Mouse (Mus musculus): ENCODE data around the gene Card6. TPM values are rescaled to one million over a fixed set of nuclear protein-coding genes. Genes with fewer than 3 reads are reported as not detected.

Gene Card6
- 1.1 and 1.4 TPM in 2 replicates for polyA plus RNA-seq (2012; rRNA removed)

DNA sequence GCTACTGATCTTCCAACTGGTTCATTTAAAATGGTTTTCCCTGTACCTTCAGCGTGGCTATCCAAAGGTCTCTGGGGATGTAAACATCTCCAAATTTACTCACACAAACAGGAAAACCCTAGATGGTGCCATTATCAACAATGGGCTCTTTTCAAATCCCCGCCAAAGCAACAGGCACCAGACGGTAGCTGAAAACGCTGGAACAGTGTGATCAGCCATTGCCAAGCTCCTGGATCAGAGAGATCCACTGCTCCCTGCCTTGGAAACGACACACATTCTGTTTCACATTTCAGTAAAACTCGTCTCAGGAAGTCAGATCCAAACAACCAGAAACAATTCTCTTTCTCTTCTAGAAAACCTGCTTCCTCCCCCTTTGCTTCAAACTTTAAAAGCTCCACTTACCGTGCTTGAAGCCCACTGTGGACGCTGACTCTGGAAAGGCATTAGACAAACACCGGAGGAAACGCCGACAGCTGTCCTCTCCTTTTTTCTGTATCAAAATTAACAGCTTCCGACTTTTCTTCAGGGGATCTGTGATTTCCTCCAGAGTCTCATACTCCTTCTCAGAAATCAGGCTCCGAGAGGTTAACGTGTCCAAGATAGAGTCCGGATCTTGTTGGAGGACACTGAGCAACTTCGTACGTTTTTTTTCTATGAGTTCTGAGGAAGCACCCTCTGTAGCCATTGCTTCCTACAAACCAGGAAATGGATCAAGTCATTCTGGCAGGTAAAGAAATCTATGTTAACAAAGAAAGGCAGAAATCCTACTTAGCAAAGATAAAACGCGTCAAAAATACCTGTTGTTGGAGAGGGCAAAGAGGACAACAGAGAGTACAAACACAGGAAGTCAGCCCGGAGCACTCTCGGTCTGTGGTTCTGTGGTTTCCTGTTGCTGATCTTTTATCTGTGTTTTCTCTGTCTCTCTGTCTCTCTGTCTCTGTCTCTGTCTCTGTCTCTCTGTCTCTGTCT lies at the start of gene Card6:
Card6 (minus strand) TSS at position 854 of the 969 bp plus-strand sequence.
- no peak for TF ChIP-seq POLR2A (IDR thresholded peaks at IDR 0.05; ENCODE audit: low read depth, low read length)
- no peak for TF ChIP-seq CTCF (IDR thresholded peaks at IDR 0.05; ENCODE audit: extremely low read depth, insufficient read length, insufficient replicate concordance, low read depth, low read length)
- Histone ChIP-seq H3K36me3 (ENCODE audit: control insufficient read depth, insufficient read depth, low read length) (peaks cover 9% of the 10 kb centered on the region), H3K27ac (ENCODE audit: insufficient read depth, low read depth, low read length) (peak within 1 kb of the TSS; percentile 87), H3K27me3 (ENCODE audit: control insufficient read depth, insufficient read depth, low read length) (no peaks in the 10 kb centered on the region), H3K4me3 (ENCODE audit: low read depth, low read length) (peak within 1 kb of the TSS; percentile 70), H3K4me1 (ENCODE audit: control insufficient read depth, insufficient read depth, insufficient read length, low read length) (no peaks in the 10 kb centered on the region)
- 39% methylated on average over 21 of the region's 21 CpGs for WGBS

DNA sequence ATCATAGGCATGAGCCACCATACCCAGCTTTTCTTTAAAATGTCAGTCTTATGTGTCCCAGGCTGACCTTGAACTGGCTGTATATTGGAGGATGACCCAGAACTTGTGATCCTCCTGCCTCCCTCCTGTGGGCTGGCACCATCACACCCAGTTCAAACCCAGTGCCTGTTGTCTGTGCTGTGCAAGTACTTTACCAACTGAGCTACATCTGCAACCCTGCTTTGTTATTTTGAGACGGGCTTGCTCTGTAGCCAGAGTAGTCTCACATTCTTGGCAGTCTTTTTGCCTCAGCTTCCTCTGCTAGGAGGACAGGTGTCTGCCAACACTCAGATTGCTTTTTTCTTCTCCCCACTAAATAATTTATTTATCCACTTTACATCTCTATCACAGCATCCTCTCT lies 49.0 kb upstream of the Card6 start:
- Histone ChIP-seq H3K4me1 (ENCODE audit: control insufficient read depth, insufficient read depth, insufficient read length, low read length) (peaks cover 4% of the 10 kb centered on the region; the same call in 1 of the 2 replicates), H3K27ac (ENCODE audit: insufficient read depth, low read depth, low read length) (no peak overlapping the region), H3K27me3 (ENCODE audit: control insufficient read depth, insufficient read depth, low read length) (no peaks in the 10 kb centered on the region), H3K36me3 (ENCODE audit: control insufficient read depth, insufficient read depth, low read length) (peaks cover 3% of the 10 kb centered on the region; the same call in 1 of the 2 replicates), H3K4me3 (ENCODE audit: low read depth, low read length) (no peak overlapping the region)
- WGBS = 64% methylated on average over 1 of the region's 1 CpGs
- TF ChIP-seq CTCF (IDR thresholded peaks at IDR 0.05; ENCODE audit: extremely low read depth, insufficient read length, insufficient replicate concordance, low read depth, low read length) = no peak
- no peak for TF ChIP-seq POLR2A (IDR thresholded peaks at IDR 0.05; ENCODE audit: low read depth, low read length)

DNA sequence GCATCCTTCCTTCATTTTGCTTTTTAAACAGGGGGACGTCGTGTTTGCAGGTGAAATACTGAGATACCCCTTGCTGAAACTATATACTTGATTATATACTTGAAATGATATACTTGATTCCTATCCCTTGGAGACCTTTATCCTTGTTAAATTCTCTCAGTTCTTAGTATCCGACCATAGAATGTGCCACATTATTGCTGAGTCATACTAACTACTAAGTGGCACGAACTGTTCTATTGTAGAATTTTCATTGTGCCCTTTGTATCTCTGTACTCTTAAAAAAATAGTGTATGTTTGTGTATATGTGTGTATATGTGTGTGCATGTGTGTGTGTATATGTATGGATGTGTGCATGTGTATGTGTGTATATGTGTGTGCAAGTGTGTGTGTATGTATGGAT lies 48.0 kb upstream of the Card6 start:
- Histone ChIP-seq H3K4me3 (ENCODE audit: low read depth, low read length) (no peak overlapping the region), H3K36me3 (ENCODE audit: control insufficient read depth, insufficient read depth, low read length) (0 out of 2 replicates have a peak, but pooled peaks cover 1% of the 10 kb centered on the region), H3K27me3 (ENCODE audit: control insufficient read depth, insufficient read depth, low read length) (no peaks in the 10 kb centered on the region), H3K4me1 (ENCODE audit: control insufficient read depth, insufficient read depth, insufficient read length, low read length) (peaks cover 4% of the 10 kb centered on the region; the same call in 1 of the 2 replicates), H3K27ac (ENCODE audit: insufficient read depth, low read depth, low read length) (no peak overlapping the region)
- 80% methylated on average over 4 of the region's 4 CpGs for WGBS
- TF ChIP-seq POLR2A (IDR thresholded peaks at IDR 0.05; ENCODE audit: low read depth, low read length) (no peak), CTCF (IDR thresholded peaks at IDR 0.05; ENCODE audit: extremely low read depth, insufficient read length, insufficient replicate concordance, low read depth, low read length) (no peak)

DNA sequence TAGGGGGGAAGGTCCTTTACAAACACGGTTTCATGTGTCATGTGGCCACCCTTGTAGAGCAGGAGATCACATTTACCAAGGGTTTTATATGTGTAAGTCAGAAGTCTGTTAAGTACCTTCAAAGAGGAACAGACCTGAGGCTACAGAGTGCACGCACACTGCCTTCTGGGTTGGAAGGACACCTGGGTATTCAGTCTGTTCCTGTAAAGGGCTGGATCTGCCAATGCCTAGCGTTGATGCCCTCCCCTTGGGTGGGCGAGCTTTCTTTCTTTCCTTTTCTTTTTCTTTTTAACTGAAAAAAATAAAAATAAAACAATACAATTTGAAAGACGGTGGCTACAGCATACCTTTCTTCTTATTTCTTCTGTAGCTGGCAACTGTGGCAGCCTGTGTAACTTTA lies 46.8 kb upstream of the Card6 start:
- H3K4me1 ChIP-seq (ENCODE audit: control insufficient read depth, insufficient read depth, insufficient read length, low read length) = peaks cover 6% of the 10 kb centered on the region; the same call in 1 of the 2 replicates
- H3K27ac ChIP-seq (ENCODE audit: insufficient read depth, low read depth, low read length) = no peak overlapping the region
- H3K27me3 ChIP-seq (ENCODE audit: control insufficient read depth, insufficient read depth, low read length) = no peaks in the 10 kb centered on the region
- no peaks in the 10 kb centered on the region for H3K36me3 ChIP-seq (ENCODE audit: control insufficient read depth, insufficient read depth, low read length)
- no peak overlapping the region for H3K4me3 ChIP-seq (ENCODE audit: low read depth, low read length)
- TF ChIP-seq POLR2A (IDR thresholded peaks at IDR 0.05; ENCODE audit: low read depth, low read length) (no peak), CTCF (IDR thresholded peaks at IDR 0.05; ENCODE audit: extremely low read depth, insufficient read length, insufficient replicate concordance, low read depth, low read length) (no peak)
- 63% methylated on average over 5 of the region's 5 CpGs for WGBS

DNA sequence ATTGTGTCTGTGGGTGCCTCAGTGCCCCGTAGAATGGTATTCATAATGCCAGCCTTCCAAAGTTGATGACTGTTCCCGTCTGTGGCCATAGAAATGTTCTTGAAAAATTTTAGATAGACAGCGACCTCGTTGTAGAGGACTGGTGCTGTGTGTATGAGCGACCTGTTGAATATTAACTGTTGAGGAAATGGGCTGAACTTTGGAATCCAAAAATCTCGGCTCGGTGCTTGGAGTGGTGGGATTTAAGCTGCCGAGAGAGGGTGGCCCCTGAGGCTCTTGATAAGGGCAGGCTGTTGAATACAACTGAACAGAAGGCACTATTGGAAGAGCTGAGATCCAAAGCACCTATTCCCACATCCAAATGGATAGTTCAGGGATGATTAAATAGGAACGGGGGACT lies 46.3 kb upstream of the Card6 start:
- Histone ChIP-seq H3K36me3 (ENCODE audit: control insufficient read depth, insufficient read depth, low read length) (no peaks in the 10 kb centered on the region), H3K27me3 (ENCODE audit: control insufficient read depth, insufficient read depth, low read length) (no peaks in the 10 kb centered on the region), H3K4me3 (ENCODE audit: low read depth, low read length) (no peak overlapping the region), H3K27ac (ENCODE audit: insufficient read depth, low read depth, low read length) (no peak overlapping the region), H3K4me1 (ENCODE audit: control insufficient read depth, insufficient read depth, insufficient read length, low read length) (peaks cover 7% of the 10 kb centered on the region; the same call in 1 of the 2 replicates)
- WGBS = 26% methylated on average over 9 of the region's 9 CpGs
- TF ChIP-seq CTCF (IDR thresholded peaks at IDR 0.05; ENCODE audit: extremely low read depth, insufficient read length, insufficient replicate concordance, low read depth, low read length) = no peak
- TF ChIP-seq POLR2A (IDR thresholded peaks at IDR 0.05; ENCODE audit: low read depth, low read length) = no peak

DNA sequence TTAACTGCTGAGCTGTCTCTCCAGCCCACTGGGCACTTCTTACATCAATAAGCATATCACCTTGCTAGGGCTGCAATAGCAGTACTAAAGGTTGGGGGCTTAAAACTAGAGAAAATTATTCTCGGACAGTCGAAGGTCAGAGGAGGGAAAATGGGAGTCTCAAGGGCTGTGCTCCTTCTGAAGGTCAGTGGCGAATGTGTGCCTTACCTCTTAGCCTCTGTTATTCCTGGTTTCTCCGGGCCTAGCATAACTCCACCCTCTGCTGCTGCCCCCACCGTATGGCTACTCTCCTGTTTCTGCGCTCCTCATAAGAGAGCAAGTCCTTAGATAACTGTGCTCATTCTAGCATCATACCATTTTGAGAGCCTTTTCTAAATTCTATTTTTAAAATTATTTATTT lies 43.8 kb upstream of the Card6 start:
- WGBS = 97% methylated on average over 6 of the region's 6 CpGs

DNA sequence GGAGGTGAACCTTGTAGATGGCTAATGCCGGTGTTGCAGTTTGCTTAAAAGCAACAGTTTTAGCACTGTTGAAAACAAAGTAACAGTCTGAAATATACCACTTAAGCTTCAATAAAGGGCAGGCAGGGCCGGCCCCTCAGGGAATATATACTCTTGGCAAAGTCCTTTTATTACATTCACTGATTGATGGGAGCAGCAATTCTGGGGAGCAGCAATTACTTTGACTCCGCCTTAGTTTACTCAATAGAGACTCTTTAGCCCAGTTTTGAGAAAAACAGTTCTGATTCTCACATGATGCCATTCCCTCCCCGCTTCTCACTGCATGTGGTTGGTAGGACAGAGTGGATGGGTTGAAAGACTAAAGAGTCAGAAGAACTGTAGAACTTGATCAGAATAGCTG lies 40.8 kb upstream of the Card6 start:
- WGBS = 23% methylated on average over 4 of the region's 4 CpGs
- Histone ChIP-seq H3K27ac (ENCODE audit: insufficient read depth, low read depth, low read length) (no peak overlapping the region), H3K36me3 (ENCODE audit: control insufficient read depth, insufficient read depth, low read length) (no peaks in the 10 kb centered on the region), H3K27me3 (ENCODE audit: control insufficient read depth, insufficient read depth, low read length) (no peaks in the 10 kb centered on the region), H3K4me1 (ENCODE audit: control insufficient read depth, insufficient read depth, insufficient read length, low read length) (peaks cover 13% of the 10 kb centered on the region; the same call in 1 of the 2 replicates), H3K4me3 (ENCODE audit: low read depth, low read length) (no peak overlapping the region)
- TF ChIP-seq POLR2A (IDR thresholded peaks at IDR 0.05; ENCODE audit: low read depth, low read length) (no peak), CTCF (IDR thresholded peaks at IDR 0.05; ENCODE audit: extremely low read depth, insufficient read length, insufficient replicate concordance, low read depth, low read length) (no peak)

More for the DNA sequence above, 43.8 kb upstream of the Card6 start:
- no peak overlapping the region for H3K27ac ChIP-seq (ENCODE audit: insufficient read depth, low read depth, low read length)
- H3K27me3 ChIP-seq (ENCODE audit: control insufficient read depth, insufficient read depth, low read length) = no peaks in the 10 kb centered on the region
- TF ChIP-seq CTCF (IDR thresholded peaks at IDR 0.05; ENCODE audit: extremely low read depth, insufficient read length, insufficient replicate concordance, low read depth, low read length) (no peak), POLR2A (IDR thresholded peaks at IDR 0.05; ENCODE audit: low read depth, low read length) (no peak)
- H3K4me3 ChIP-seq (ENCODE audit: low read depth, low read length) = no peak overlapping the region
- H3K4me1 ChIP-seq (ENCODE audit: control insufficient read depth, insufficient read depth, insufficient read length, low read length) = peaks cover 11% of the 10 kb centered on the region; the same call in 1 of the 2 replicates
- H3K36me3 ChIP-seq (ENCODE audit: control insufficient read depth, insufficient read depth, low read length) = no peaks in the 10 kb centered on the region
